Mouse (Mus musculus) olfactory bulb, adult 2 months (tissue): ENCODE data around the gene Mfsd4a.

Source experiments
- CTCF ChIP-seq: fragments of 200-500 bp; IDR thresholded peaks from 2 replicates; pipeline ENCODE4 v1.5.1; 2012; ENCODE audit warnings: low read depth, mild to moderate bottlenecking, low read length, moderate library complexity; ENCODE audit not compliant: insufficient read depth
- POLR2A ChIP-seq: fragments of 200-500 bp; IDR thresholded peaks from 2 replicates; pipeline ENCODE4 v1.6.1; 2012; ENCODE audit warnings: mild to moderate bottlenecking, low read depth, low read length, moderate library complexity; ENCODE audit not compliant: insufficient read depth

DNA sequence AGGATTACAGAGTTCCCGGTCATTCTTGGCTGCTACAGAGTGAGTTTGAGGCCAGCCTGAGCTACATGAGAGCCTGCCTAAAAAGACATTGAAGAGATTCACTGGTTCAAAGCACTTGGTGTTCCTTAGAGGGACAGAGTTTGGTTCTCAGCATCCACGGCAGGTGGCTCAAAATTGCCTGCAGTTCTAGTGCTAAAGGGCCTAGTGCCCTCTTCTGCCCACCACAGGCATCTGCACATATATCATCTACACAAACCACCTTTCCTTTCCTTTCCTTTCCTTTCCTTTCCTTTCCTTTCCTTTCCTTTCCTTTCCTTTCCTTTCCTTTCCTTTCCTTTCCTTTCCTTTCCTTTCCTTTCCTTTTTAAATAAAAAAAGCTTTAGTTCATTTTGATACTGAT, 37.3 kb downstream of the Mfsd4a start:
- TF ChIP-seq CTCF (no peak), POLR2A (no peak)
